Mouse (Mus musculus) stomach, postnatal 0 days (tissue): ENCODE results near the gene Alkbh1. TPM values are rescaled to one million over a fixed set of nuclear protein-coding genes. Genes with fewer than 3 reads are reported as not detected.

Experiments used
- ATAC-seq: fragments of 200-750 bp; cut with Nextera tagmentation; 2 replicates; pipeline ENCODE4 v1.8.0; 2017; ENCODE audit not compliant: low FRiP score, low TSS enrichment
- DNase-seq: peaks from one replicate; pipeline ENCODE4 v3.0.0-alpha.2; 2016; ENCODE audit warnings: low spot score
- H3K27ac ChIP-seq: fragments of 300-500 bp; sonication (generic); replicated peaks from 2 replicates; pipeline ENCODE4 v1.5.1; 2014; ENCODE audit warnings: mild to moderate bottlenecking, control low read depth
- H3K27me3 ChIP-seq: fragments of 300-500 bp; sonication (generic); 2 replicates; pipeline ENCODE4 v1.6.1; 2014; ENCODE audit warnings: low read length; ENCODE audit not compliant: control insufficient read depth, insufficient read depth
- H3K36me3 ChIP-seq: fragments of 300-500 bp; sonication (generic); 2 replicates; pipeline ENCODE4 v1.6.1; 2014; ENCODE audit warnings: low read length, mixed read lengths; ENCODE audit not compliant: control insufficient read depth, insufficient read depth
- H3K4me1 ChIP-seq: fragments of 300-500 bp; sonication (generic); replicated peaks from 2 replicates; pipeline ENCODE4 v1.6.1; 2014; ENCODE audit warnings: antibody characterized with exemption; ENCODE audit not compliant: control insufficient read depth, insufficient read depth
- H3K4me2 ChIP-seq: fragments of 300-500 bp; sonication (generic); replicated peaks from 2 replicates; pipeline ENCODE4 v1.6.1; 2014; ENCODE audit warnings: low read depth, mild to moderate bottlenecking, control low read depth, moderate library complexity
- H3K4me3 ChIP-seq: fragments of 300-500 bp; sonication (generic); 2 replicates; pipeline ENCODE4 v1.5.1; 2014; ENCODE audit warnings: low read depth, low read length, control low read depth
- H3K9ac ChIP-seq: fragments of 300-500 bp; sonication (generic); 2 replicates; pipeline ENCODE4 v1.6.1; 2014; ENCODE audit warnings: mild to moderate bottlenecking, low read length, control low read depth, mixed read lengths
- H3K9me3 ChIP-seq: fragments of 300-500 bp; sonication (generic); 2 replicates; pipeline ENCODE4 v1.6.1; 2016; ENCODE audit warnings: low read length; ENCODE audit not compliant: control insufficient read depth
- CTCF ChIP-seq: IDR thresholded peaks from 2 replicates; pipeline ENCODE4 v1.5.1; 2016; ENCODE audit warnings: antibody characterized with exemption, low read depth, mild to moderate bottlenecking, moderate library complexity
- EP300 ChIP-seq: optimal IDR thresholded peaks from 2 replicates; pipeline ENCODE3; 2016; ENCODE audit warnings: antibody characterized with exemption
- WGBS: fragments of 180-500 bp; shearing (Covaris S2); extraction: QIAGEN DNeasy Blood & Tissue Kit; methylation state at CpG from one replicate; pipeline ENCODE4 v1.1.7; 2014; 5-methylcytosine and 5-hydroxymethylcytosine counted together
- polyA plus RNA-seq: library from polyadenylated mRNA; unstranded; fragments of >200 nt; fragmentation: Nextera tagmentation; extraction: Ambion mirVana; gene quantifications from 2 replicates; pipeline ENCODE4 v1.2.1, GENCODE M21; 2015

Gene Alkbh1
- polyA plus RNA-seq, 1 experiment from 2014 or later, result 21.8 TPM

DNA sequence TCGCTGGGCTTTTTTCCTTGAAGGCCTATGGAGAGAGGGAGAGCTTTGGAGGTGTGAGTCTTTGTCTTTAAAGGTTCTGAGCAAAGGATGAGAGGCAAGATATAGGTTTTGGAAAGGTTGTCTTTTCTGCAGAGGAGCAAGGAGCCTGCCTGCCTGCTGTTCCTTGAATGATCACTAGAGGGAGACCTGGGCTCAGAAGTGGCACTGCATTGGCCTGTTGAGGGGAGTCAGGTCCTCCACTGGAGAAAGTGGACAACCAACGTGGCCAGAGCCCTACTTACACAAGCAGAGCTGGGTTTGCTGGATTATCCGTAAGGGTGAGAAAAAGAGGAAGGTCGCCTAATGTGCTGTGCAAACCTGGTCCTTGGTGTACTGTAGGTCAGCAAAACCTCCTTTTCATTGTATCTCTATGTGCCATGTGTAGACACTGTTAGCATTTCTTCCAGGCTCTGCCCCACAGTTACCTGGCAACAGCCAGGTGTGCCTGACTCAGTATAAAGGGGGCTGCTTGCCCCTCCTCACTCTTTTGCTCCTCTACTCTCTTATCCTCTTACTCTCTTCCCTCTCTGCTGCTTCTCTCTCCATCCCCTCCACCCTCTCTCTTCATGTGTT, 30.5 kb downstream of the Alkbh1 start:
- Histone ChIP-seq H3K4me3 (no peak overlapping the region), H3K4me2 (no peak overlapping the region), H3K36me3 (no peaks in the 10 kb centered on the region), H3K9ac (no peak overlapping the region), H3K27ac (no peak overlapping the region), H3K4me1 (0 out of 2 replicates have a peak, but pooled peaks cover under 1% of the 10 kb centered on the region), H3K27me3 (no peaks in the 10 kb centered on the region), H3K9me3 (no peaks in the 10 kb centered on the region)
- WGBS, result 12% methylated on average over 4 of the region's 4 CpGs
- DNase-seq, result peak; percentile 77
- 0 out of 2 replicates have a peak, but pooled peaks have one; percentile 10 for ATAC-seq
- TF ChIP-seq CTCF (peak; percentile 92), EP300 (no peak)

DNA sequence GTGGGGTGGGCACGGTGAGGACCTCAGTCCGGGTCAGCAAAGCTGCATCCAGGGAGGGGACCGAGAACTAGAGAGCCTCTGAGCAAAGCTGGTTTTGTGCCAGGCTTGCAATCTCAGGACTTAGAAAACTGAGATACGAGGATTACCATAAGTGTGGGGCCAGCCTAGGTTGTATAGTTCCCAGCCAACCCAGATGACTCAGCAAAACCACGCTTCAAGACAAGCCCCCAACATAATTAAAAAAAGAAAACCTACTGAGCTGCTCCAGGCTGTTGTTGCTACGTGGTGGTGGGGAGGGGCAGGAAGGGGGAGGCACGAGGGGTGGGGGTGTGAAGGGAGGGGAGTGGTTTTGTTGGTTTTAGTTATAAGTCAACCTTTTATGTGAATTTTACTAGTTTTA, 32.8 kb downstream of the Alkbh1 start:
- peak; percentile 27; the same call in 1 of the 2 replicates for ATAC-seq
- no peak overlapping the region for H3K9ac ChIP-seq
- 0 out of 2 replicates have a peak, but pooled peaks cover 2% of the 10 kb centered on the region for H3K4me1 ChIP-seq
- no peak for TF ChIP-seq CTCF
- TF ChIP-seq EP300, result no peak
- 23% methylated on average over 7 of the region's 7 CpGs for WGBS
- no peaks in the 10 kb centered on the region for H3K27me3 ChIP-seq
- DNase-seq, result peak; percentile 61
- peak overlapping the region; percentile 79 for H3K27ac ChIP-seq
- H3K36me3 ChIP-seq, result no peaks in the 10 kb centered on the region
- H3K9me3 ChIP-seq, result no peaks in the 10 kb centered on the region
- H3K4me3 ChIP-seq, result no peak overlapping the region
- H3K4me2 ChIP-seq, result no peak overlapping the region

DNA sequence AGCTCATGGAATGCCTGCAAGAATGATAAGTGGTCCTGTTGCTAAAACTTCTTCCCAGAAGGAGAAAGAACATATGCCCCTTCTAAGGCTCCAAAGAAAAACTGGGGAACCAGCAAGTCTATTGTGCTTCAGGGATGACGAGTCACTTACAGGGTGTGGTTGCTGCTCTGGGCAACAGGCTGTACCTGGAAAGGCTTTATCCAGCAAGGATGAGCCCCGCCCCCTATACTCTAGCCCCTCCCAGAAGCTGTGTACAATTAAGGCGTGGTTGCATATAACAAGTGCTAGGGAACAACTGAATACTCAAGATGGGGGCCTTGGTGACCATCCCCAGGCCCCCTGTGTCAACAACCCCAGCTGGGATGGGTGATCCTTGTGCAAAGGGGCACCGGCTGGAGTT, 34.7 kb downstream of the Alkbh1 start:
- DNase-seq (peak; percentile 90), ATAC-seq (peak; percentile 82)
- no peak overlapping the region for H3K9ac ChIP-seq
- H3K4me3 ChIP-seq, result no peak overlapping the region
- 0 out of 2 replicates have a peak, but pooled peaks cover 2% of the 10 kb centered on the region for H3K4me1 ChIP-seq
- no peaks in the 10 kb centered on the region for H3K36me3 ChIP-seq
- peak overlapping the region; percentile 85 for H3K27ac ChIP-seq
- no peak overlapping the region for H3K4me2 ChIP-seq
- H3K27me3 ChIP-seq, result no peaks in the 10 kb centered on the region
- H3K9me3 ChIP-seq, result no peaks in the 10 kb centered on the region
- TF ChIP-seq EP300 (no peak), CTCF (no peak)
- 59% methylated on average over 4 of the region's 4 CpGs for WGBS

DNA sequence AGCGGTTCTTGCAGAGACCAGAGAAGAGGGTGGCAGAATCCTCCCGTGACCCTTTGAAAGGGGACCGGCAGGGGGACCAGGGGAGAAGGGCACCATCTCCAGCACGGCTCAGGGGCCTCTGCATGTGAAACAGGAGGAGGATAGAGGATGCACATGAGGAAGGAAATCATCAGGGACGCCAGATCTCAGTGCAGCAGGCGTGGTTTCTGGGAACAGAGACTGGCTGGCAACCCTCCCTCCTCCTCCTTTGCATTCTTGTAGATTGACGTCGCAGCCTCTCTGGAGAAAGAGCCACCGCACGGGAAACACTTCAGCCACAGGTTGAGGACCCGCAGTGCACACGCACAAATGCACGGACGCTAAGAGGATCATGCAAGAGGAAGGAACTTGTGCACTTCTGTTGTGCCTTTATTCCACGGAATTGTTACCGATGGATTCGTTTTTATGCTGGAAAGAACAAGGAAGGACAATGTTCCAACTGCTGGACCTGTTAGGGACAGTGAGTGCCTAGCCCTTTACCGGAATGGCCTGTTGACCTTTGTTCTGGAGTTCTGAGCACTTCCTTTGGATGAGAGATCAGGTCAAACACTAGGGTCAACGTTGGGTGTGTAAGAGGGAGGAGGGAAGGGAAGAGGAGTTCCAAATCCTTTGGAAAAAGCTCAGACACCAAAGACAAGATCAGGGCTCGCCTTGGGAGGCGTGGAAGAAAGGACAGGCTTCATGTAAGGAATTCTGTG, 35.8 kb downstream of the Alkbh1 start:
- Histone ChIP-seq H3K9me3 (no peaks in the 10 kb centered on the region), H3K4me2 (peak overlapping the region; percentile 43), H3K4me3 (no peak overlapping the region), H3K36me3 (no peaks in the 10 kb centered on the region), H3K4me1 (0 out of 2 replicates have a peak, but pooled peaks cover 2% of the 10 kb centered on the region), H3K27ac (peak overlapping the region; percentile 87), H3K9ac (peak overlapping the region; percentile 47), H3K27me3 (no peaks in the 10 kb centered on the region)
- DNase-seq (peak; percentile 76), ATAC-seq (peak; percentile 43)
- WGBS, result 26% methylated on average over 21 of the region's 21 CpGs
- TF ChIP-seq CTCF (no peak), EP300 (no peak)

- peak; percentile 22; the same call in 1 of the 2 replicates for ATAC-seq
- WGBS, result 58% methylated on average over 3 of the region's 3 CpGs
- Histone ChIP-seq H3K9ac (no peak overlapping the region), H3K27me3 (no peaks in the 10 kb centered on the region), H3K4me2 (no peak overlapping the region), H3K4me3 (no peak overlapping the region), H3K27ac (peak overlapping the region; percentile 83), H3K9me3 (no peaks in the 10 kb centered on the region), H3K36me3 (no peaks in the 10 kb centered on the region), H3K4me1 (0 out of 2 replicates have a peak, but pooled peaks cover 2% of the 10 kb centered on the region)
- DNase-seq, result peak; percentile 26
- TF ChIP-seq EP300 (no peak), CTCF (no peak)
Observed at GRCm38 (mm10) chr12:87405721-87406120, 38.1 kb downstream of the Alkbh1 start.

DNA sequence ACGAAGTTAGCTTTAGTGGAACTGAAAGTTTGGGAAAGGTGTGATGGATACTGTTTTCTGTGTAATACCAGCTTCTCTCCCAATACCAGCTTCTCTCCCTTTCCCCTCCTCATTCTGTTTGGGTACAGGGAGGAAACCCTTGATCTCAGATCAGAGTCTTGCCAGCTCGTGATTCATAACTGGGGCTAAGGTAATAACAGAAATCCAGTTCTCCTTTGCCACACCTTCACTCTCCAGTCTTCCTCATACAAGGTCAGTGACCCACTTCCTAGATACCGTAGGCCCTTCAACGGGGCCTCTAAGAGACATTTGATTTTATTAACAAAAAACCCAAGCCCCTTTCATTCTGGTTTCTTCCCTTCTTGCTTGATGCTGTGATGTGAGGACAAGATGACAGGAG, 38.7 kb downstream of the Alkbh1 start:
- TF ChIP-seq EP300, result no peak
- TF ChIP-seq CTCF, result no peak
- DNase-seq (peak; percentile 51), ATAC-seq (peak; percentile 69)
- H3K9ac ChIP-seq, result no peak overlapping the region
- no peaks in the 10 kb centered on the region for H3K36me3 ChIP-seq
- H3K4me2 ChIP-seq, result no peak overlapping the region
- H3K4me3 ChIP-seq, result no peak overlapping the region
- no peaks in the 10 kb centered on the region for H3K27me3 ChIP-seq
- 56% methylated on average over 4 of the region's 4 CpGs for WGBS
- H3K4me1 ChIP-seq, result 0 out of 2 replicates have a peak, but pooled peaks cover 2% of the 10 kb centered on the region
- H3K27ac ChIP-seq, result peak overlapping the region; percentile 83
- H3K9me3 ChIP-seq, result no peaks in the 10 kb centered on the region
